In genomic region chr17:79894054-79894453, GRCm38 (mm10) we compare ENCODE assay signal across 10 mouse cellular contexts. TPM values are rescaled to one million over a fixed set of nuclear protein-coding genes. Genes with fewer than 3 reads are reported as not detected.
DNase-seq lines count a peak whose midpoint lies in the region; ATAC-seq lines count a peak whose summit lies in the region.
"Had no signal": no experiment of that assay in that cellular context is flagged by ENCODE, and none has a peak within 500 bp of the region (broad histone marks: within the 10 kb centered on the region; RNA-seq: fewer than 3 reads in every experiment).

No protein-coding gene starts in this region.

- peaks cover 15% of the 10 kb centered on the region for H3K27me3 ChIP-seq in heart, embryonic 10.5 days (ENCODE audit: insufficient read depth, poor library complexity, severe bottlenecking)
- peaks cover 6% of the 10 kb centered on the region; the same call in 1 of the 2 replicates for H3K27me3 ChIP-seq in forebrain, embryonic 15.5 days
- H3K27me3 ChIP-seq in liver, embryonic 15.5 days: peaks cover 30% of the 10 kb centered on the region

- H3K36me3 ChIP-seq in heart, embryonic 10.5 days: 0 out of 2 replicates have a peak, but pooled peaks cover 2% of the 10 kb centered on the region
- H3K36me3 ChIP-seq in forebrain, embryonic 15.5 days: no peaks in the 10 kb centered on the region
- no peaks in the 10 kb centered on the region; the same call in 1 of the 2 replicates for H3K36me3 ChIP-seq in liver, embryonic 15.5 days (replicated peaks)

- ATAC-seq in forebrain, embryonic 15.5 days (replicated peaks): no peak
- ATAC-seq in liver, embryonic 15.5 days (ENCODE audit: insufficient read depth): no peak

- 31% methylated on average over 4 of the region's 4 CpGs for WGBS in heart, embryonic 10.5 days
- WGBS in forebrain, embryonic 15.5 days: 72% methylated on average over 4 of the region's 4 CpGs
- WGBS in liver, embryonic 15.5 days (ENCODE audit: insufficient replicate concordance): 17% methylated on average over 4 of the region's 4 CpGs

- no peak overlapping the region for H3K27ac ChIP-seq in heart, embryonic 10.5 days
- no peak overlapping the region for H3K27ac ChIP-seq in forebrain, embryonic 15.5 days (replicated peaks)
- peak overlapping the region; percentile 96 for H3K27ac ChIP-seq in liver, embryonic 15.5 days (replicated peaks)

- H3K4me3 ChIP-seq in heart, embryonic 10.5 days: peak overlapping the region; percentile 81
- peak overlapping the region; percentile 89; the same call in 1 of the 2 replicates for H3K4me3 ChIP-seq in forebrain, embryonic 15.5 days
- H3K4me3 ChIP-seq in liver, embryonic 15.5 days (replicated peaks): peak overlapping the region; percentile 99

- peak overlapping the region; percentile 78 for H3K4me2 ChIP-seq in forebrain, embryonic 15.5 days (replicated peaks)
- peak overlapping the region; percentile 91 for H3K4me2 ChIP-seq in liver, embryonic 15.5 days

- H3K4me1 ChIP-seq in heart, embryonic 10.5 days: peaks cover 45% of the 10 kb centered on the region
- H3K4me1 ChIP-seq in forebrain, embryonic 15.5 days: peaks cover 22% of the 10 kb centered on the region
- peaks cover 60% of the 10 kb centered on the region for H3K4me1 ChIP-seq in liver, embryonic 15.5 days (replicated peaks)

- H3K9ac ChIP-seq in forebrain, embryonic 15.5 days (replicated peaks): no peak overlapping the region
- H3K9ac ChIP-seq in liver, embryonic 15.5 days: peak overlapping the region; percentile 98

- DNase-seq in heart, embryonic 10.5 days (ENCODE audit: low spot score): no peak
- DNase-seq in heart, postnatal 4 days: no peak
- peak; percentile 19 for DNase-seq in 3T3-L1 (ENCODE audit: low read depth, low spot score)
- DNase-seq in ovary, postnatal 14 days (ENCODE audit: low spot score): no peak
- no peak for DNase-seq in frontal cortex, adult 2 months (ENCODE audit: extremely low spot score in 1 of 2, low spot score in 1 of 2)
- no peak for DNase-seq in B cell, adult 2 months
- DNase-seq: kidney, adult 9 months; right cerebral cortex, postnatal 25 days had no signal

- H3K9me3 ChIP-seq in heart, embryonic 10.5 days: no peaks in the 10 kb centered on the region
- no peaks in the 10 kb centered on the region for H3K9me3 ChIP-seq in forebrain, embryonic 15.5 days
- H3K9me3 ChIP-seq in liver, embryonic 15.5 days (replicated peaks): no peaks in the 10 kb centered on the region

RNA-seq across cellular contexts. Expression of gene Atl2, which starts 1.9 kb away (rescaled TPM):
- polyA plus RNA-seq in heart, embryonic 10.5 days (2016; fragmentation: Nextera tagmentation; extraction: Ambion mirVana): 36.4 and 39.1 TPM in 2 replicates
- 10 to 100 TPM; 32.5 to 33.8 TPM for total RNA-seq in heart, postnatal 4 days (2021)
- 35.2 and 35.4 TPM in 2 replicates for polyA plus RNA-seq in forebrain, embryonic 15.5 days (2015; fragmentation: Nextera tagmentation; extraction: Ambion mirVana)
- 29.7 and 30.2 TPM in 2 replicates for polyA plus RNA-seq in liver, embryonic 15.5 days (2015; fragmentation: Nextera tagmentation; extraction: Ambion mirVana)
- polyA plus RNA-seq in frontal cortex, adult 2 months (2012; rRNA removed): 42.5 and 45.1 TPM in 2 replicates
